Mouse (Mus musculus) stomach, postnatal 0 days (tissue): ENCODE measurements around the gene Eef2k. TPM values are rescaled to one million over a fixed set of nuclear protein-coding genes. Genes with fewer than 3 reads are reported as not detected.

Source experiments
- ATAC-seq: fragments of 200-750 bp; cut with Nextera tagmentation; 2 replicates; pipeline ENCODE4 v1.8.0; 2017; ENCODE audit not compliant: low FRiP score, low TSS enrichment
- DNase-seq: peaks from one replicate; pipeline ENCODE4 v3.0.0-alpha.2; 2016; ENCODE audit warnings: low spot score
- H3K27ac ChIP-seq: fragments of 300-500 bp; sonication (generic); replicated peaks from 2 replicates; pipeline ENCODE4 v1.5.1; 2014; ENCODE audit warnings: mild to moderate bottlenecking, control low read depth
- H3K27me3 ChIP-seq: fragments of 300-500 bp; sonication (generic); 2 replicates; pipeline ENCODE4 v1.6.1; 2014; ENCODE audit warnings: low read length; ENCODE audit not compliant: control insufficient read depth, insufficient read depth
- H3K36me3 ChIP-seq: fragments of 300-500 bp; sonication (generic); 2 replicates; pipeline ENCODE4 v1.6.1; 2014; ENCODE audit warnings: low read length, mixed read lengths; ENCODE audit not compliant: control insufficient read depth, insufficient read depth
- H3K4me1 ChIP-seq: fragments of 300-500 bp; sonication (generic); replicated peaks from 2 replicates; pipeline ENCODE4 v1.6.1; 2014; ENCODE audit warnings: antibody characterized with exemption; ENCODE audit not compliant: control insufficient read depth, insufficient read depth
- H3K4me2 ChIP-seq: fragments of 300-500 bp; sonication (generic); replicated peaks from 2 replicates; pipeline ENCODE4 v1.6.1; 2014; ENCODE audit warnings: low read depth, mild to moderate bottlenecking, control low read depth, moderate library complexity
- H3K4me3 ChIP-seq: fragments of 300-500 bp; sonication (generic); 2 replicates; pipeline ENCODE4 v1.5.1; 2014; ENCODE audit warnings: low read depth, low read length, control low read depth
- H3K9ac ChIP-seq: fragments of 300-500 bp; sonication (generic); 2 replicates; pipeline ENCODE4 v1.6.1; 2014; ENCODE audit warnings: mild to moderate bottlenecking, low read length, control low read depth, mixed read lengths
- H3K9me3 ChIP-seq: fragments of 300-500 bp; sonication (generic); 2 replicates; pipeline ENCODE4 v1.6.1; 2016; ENCODE audit warnings: low read length; ENCODE audit not compliant: control insufficient read depth
- CTCF ChIP-seq: IDR thresholded peaks from 2 replicates; pipeline ENCODE4 v1.5.1; 2016; ENCODE audit warnings: antibody characterized with exemption, low read depth, mild to moderate bottlenecking, moderate library complexity
- EP300 ChIP-seq: optimal IDR thresholded peaks from 2 replicates; pipeline ENCODE3; 2016; ENCODE audit warnings: antibody characterized with exemption
- WGBS: fragments of 180-500 bp; shearing (Covaris S2); extraction: QIAGEN DNeasy Blood & Tissue Kit; methylation state at CpG from one replicate; pipeline ENCODE4 v1.1.7; 2014; 5-methylcytosine and 5-hydroxymethylcytosine counted together
- polyA plus RNA-seq: library from polyadenylated mRNA; unstranded; fragments of >200 nt; fragmentation: Nextera tagmentation; extraction: Ambion mirVana; gene quantifications from 2 replicates; pipeline ENCODE4 v1.2.1, GENCODE M21; 2015

The Eef2k gene
- polyA plus RNA-seq, 1 experiment from 2014 or later, result 42.0 TPM

DNA sequence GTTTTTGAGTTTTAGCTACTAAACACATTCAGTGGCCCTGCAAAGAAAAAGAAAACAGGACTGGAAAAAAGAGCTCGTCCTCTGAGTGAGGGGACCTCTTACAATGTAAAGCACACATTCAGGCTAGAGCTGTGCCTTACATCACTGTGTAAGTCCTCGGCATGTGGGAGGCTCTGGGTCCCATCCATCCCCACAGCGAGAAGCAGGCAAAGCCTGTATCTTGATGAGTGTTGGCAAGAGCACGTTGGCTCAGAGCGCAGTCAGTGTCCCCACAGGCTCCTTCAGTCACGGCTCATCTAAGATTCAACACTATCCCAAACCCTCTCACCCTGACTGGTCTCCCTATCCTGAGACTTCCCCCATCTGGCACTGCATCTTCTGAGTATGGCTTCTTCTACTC lies 35.6 kb downstream of the Eef2k start:
- H3K36me3 ChIP-seq, result peaks cover 12% of the 10 kb centered on the region
- H3K4me3 ChIP-seq, result no peak overlapping the region
- DNase-seq (no peak), ATAC-seq (no peak)
- H3K27ac ChIP-seq, result no peak overlapping the region
- 0 out of 2 replicates have a peak, but pooled peaks cover 2% of the 10 kb centered on the region for H3K4me1 ChIP-seq
- no peak overlapping the region for H3K4me2 ChIP-seq
- no peak for TF ChIP-seq CTCF
- no peak for TF ChIP-seq EP300
- no peak overlapping the region for H3K9ac ChIP-seq
- no peaks in the 10 kb centered on the region for H3K27me3 ChIP-seq
- 72% methylated on average over 6 of the region's 6 CpGs for WGBS
- no peaks in the 10 kb centered on the region for H3K9me3 ChIP-seq

DNA sequence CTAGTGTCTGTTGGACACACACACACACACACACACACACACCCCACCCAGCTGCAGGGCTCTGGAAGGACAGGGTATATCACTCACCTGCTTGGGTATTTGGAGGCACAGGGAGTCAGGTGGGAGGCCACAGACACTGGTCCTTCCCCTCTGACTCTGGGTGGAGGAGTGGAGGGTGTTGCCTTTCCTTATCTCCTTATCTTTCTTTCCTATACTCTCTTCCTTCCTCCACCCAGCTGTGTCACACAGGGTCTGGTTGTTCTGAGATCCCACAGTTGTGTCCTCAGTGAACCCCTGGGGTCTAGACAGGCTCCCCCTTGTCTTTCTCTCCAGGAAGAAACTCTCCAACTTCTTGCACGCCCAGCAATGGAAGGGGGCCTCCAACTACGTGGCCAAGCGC lies 37.3 kb downstream of the Eef2k start:
- H3K27ac ChIP-seq, result no peak overlapping the region
- H3K4me3 ChIP-seq, result no peak overlapping the region
- H3K27me3 ChIP-seq, result no peaks in the 10 kb centered on the region
- WGBS, result 83% methylated on average over 3 of the region's 3 CpGs
- 0 out of 2 replicates have a peak, but pooled peaks cover 2% of the 10 kb centered on the region for H3K4me1 ChIP-seq
- H3K9me3 ChIP-seq, result no peaks in the 10 kb centered on the region
- H3K9ac ChIP-seq, result no peak overlapping the region
- ATAC-seq (no peak), DNase-seq (no peak)
- H3K36me3 ChIP-seq, result peaks cover 21% of the 10 kb centered on the region
- no peak for TF ChIP-seq EP300
- TF ChIP-seq CTCF, result no peak
- H3K4me2 ChIP-seq, result no peak overlapping the region

DNA sequence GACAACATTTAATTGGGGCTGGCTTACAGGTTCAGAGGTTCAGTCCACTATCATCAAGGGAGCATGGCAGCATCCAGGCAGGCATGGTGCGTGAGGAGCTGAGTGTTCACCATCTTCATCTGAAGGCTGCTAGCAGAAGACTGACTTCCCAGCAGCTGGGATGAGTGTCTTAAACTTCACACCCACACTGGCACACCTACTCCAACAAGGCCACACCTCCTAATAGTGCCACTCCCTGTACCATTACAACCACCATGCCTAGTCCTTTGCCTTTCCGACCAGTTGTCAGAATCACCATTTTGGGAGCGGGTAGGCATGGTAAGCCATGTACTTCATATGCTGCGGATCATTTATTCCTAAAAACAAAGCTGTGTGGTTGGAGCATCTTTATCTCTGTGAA lies 38.1 kb downstream of the Eef2k start:
- no peak overlapping the region for H3K27ac ChIP-seq
- no peak overlapping the region for H3K4me3 ChIP-seq
- 95% methylated on average over 4 of the region's 4 CpGs for WGBS
- no peaks in the 10 kb centered on the region for H3K27me3 ChIP-seq
- ATAC-seq (no peak; the same call in 1 of the 2 replicates), DNase-seq (no peak)
- 0 out of 2 replicates have a peak, but pooled peaks cover 2% of the 10 kb centered on the region for H3K4me1 ChIP-seq
- no peak overlapping the region for H3K4me2 ChIP-seq
- H3K36me3 ChIP-seq, result peaks cover 29% of the 10 kb centered on the region
- no peaks in the 10 kb centered on the region for H3K9me3 ChIP-seq
- no peak for TF ChIP-seq CTCF
- no peak for TF ChIP-seq EP300
- no peak overlapping the region for H3K9ac ChIP-seq

DNA sequence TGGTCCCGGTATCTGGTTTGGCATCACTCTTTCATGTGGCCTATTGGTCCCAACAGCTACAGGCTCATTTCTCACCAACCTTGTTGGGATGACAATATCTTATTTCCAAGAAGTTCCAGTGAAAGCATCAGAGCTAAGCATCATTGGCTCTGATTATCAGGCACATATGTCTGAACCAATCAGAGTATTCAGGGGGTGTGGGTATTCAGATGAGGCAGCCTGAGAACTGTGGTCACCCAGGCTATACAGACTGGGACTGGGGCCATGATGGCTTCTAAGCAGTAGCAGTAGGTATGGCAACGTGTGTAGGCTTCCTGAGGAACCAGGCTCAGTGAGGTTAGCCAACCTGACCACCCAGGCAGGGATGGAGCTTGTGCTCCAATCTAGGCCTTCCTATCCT lies 38.8 kb downstream of the Eef2k start:
- WGBS, result 71% methylated on average over 2 of the region's 2 CpGs
- H3K9me3 ChIP-seq, result no peaks in the 10 kb centered on the region
- no peak overlapping the region for H3K4me3 ChIP-seq
- no peak overlapping the region for H3K4me2 ChIP-seq
- TF ChIP-seq EP300 (no peak), CTCF (no peak)
- DNase-seq, result no peak
- no peaks in the 10 kb centered on the region for H3K4me1 ChIP-seq
- H3K36me3 ChIP-seq, result peaks cover 35% of the 10 kb centered on the region
- no peak overlapping the region for H3K27ac ChIP-seq
- H3K27me3 ChIP-seq, result no peaks in the 10 kb centered on the region
- no peak overlapping the region for H3K9ac ChIP-seq
- ATAC-seq, result no peak

DNA sequence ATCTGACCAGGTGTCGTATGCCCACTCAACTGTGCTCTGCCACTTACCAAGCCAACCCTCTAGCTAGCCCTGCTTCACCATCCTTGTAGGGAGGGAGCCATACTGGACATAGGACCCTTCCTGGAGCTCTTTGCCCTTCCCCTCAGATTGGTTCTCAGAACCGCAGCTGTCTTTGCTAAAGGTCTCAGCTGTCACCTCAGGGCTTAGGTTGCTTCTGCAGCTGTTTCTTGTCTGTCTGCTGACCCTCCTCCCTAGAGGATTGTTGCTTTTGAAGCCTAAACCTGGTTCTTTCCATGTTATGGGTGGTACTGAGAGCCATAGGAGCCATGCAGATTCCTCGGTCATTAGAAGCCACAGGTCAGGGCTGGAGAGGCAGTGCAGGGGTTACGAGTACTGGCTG lies 40.0 kb downstream of the Eef2k start:
- H3K4me1 ChIP-seq, result no peaks in the 10 kb centered on the region
- H3K36me3 ChIP-seq, result peaks cover 38% of the 10 kb centered on the region
- H3K4me2 ChIP-seq, result no peak overlapping the region
- WGBS, result 72% methylated on average over 4 of the region's 4 CpGs
- no peaks in the 10 kb centered on the region for H3K9me3 ChIP-seq
- no peak overlapping the region for H3K27ac ChIP-seq
- TF ChIP-seq EP300 (no peak), CTCF (no peak)
- no peak overlapping the region for H3K9ac ChIP-seq
- no peak overlapping the region for H3K4me3 ChIP-seq
- ATAC-seq (no peak), DNase-seq (no peak)
- no peaks in the 10 kb centered on the region for H3K27me3 ChIP-seq

DNA sequence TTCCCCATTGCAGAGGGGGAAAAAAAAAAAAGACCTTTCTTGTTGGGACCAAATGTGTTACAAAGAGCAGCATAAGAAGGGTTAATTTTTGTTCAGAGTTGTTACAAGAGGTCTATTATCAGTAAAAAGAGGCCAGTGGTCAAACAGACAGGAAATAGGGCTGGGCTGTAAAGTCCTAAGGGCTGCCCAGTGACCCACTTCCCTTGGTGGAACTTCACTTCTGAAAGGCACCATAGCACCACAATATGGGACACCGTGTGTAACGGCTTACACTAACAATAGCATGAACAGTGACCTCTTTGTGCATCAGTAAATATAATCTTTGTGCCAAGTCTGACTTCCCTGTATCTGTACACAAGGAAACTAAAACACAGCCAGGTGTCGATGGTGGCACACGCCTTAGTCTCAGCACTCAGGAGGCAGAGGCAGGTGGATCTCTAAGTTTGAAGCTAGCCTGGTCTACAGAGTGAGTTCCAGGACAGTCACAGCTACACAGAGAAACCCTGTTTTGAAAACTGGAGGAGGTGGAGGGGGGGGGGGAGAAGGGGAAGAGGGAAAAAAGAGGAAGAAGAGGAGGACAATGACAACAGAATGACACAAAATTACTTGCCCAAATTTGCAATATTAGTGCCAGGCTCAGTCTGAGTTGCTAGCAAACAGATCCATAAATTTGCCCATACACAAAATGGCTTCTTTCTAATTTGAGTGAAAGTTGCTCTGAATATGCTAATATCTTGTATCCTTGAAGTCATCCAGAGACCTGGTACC lies 41.1 kb downstream of the Eef2k start:
- TF ChIP-seq EP300 (no peak), CTCF (no peak)
- Histone ChIP-seq H3K9ac (no peak overlapping the region), H3K9me3 (no peaks in the 10 kb centered on the region), H3K27ac (no peak overlapping the region), H3K36me3 (peaks cover 38% of the 10 kb centered on the region), H3K4me2 (no peak overlapping the region), H3K27me3 (no peaks in the 10 kb centered on the region), H3K4me3 (no peak overlapping the region), H3K4me1 (no peaks in the 10 kb centered on the region)
- WGBS, result 71% methylated on average over 4 of the region's 4 CpGs
- DNase-seq (no peak), ATAC-seq (no peak)
